Mouse (Mus musculus): ENCODE data around the gene Gcnt1. TPM values are rescaled to one million over a fixed set of nuclear protein-coding genes. Genes with fewer than 3 reads are reported as not detected.
A peak's percentile ranks its signal among the peaks of the same experiment; 100 is the strongest.

Gene Gcnt1
- polyA plus RNA-seq, 1 experiment from 2014 or later = 2.7 TPM

- H3K9me3 ChIP-seq (ENCODE audit: low read length) = no peaks in the 10 kb centered on the region
Observed at GRCm38 (mm10) chr19:17393841-17394591, 21.4 kb upstream of the Gcnt1 start, which contains the start of gene Rfk. Rfk (plus strand) TSS chr19:17394043.

GRCm38 (mm10) chr19:17392866-17393265 is 20.2 kb upstream of the Gcnt1 start:
- Histone ChIP-seq H3K9ac (replicated peaks; ENCODE audit: low read depth) (no peak overlapping the region), H3K4me2 (replicated peaks; ENCODE audit: low read depth, low read length) (peak overlapping the region; percentile 82), H3K9me3 (ENCODE audit: low read length) (no peaks in the 10 kb centered on the region), H3K27ac (ENCODE audit: low read length) (0 out of 2 replicates have a peak overlapping the region, but pooled peaks have one; percentile 1), H3K4me1 (ENCODE audit: insufficient read depth, low read depth, low read length) (no peaks in the 10 kb centered on the region; the same call in 1 of the 2 replicates), H3K27me3 (replicated peaks; ENCODE audit: insufficient read depth, low read length) (no peaks in the 10 kb centered on the region), H3K36me3 (ENCODE audit: insufficient read depth, low read length) (no peaks in the 10 kb centered on the region), H3K4me3 (ENCODE audit: low read depth, low read length) (peak overlapping the region; percentile 87; the same call in 1 of the 2 replicates)
- 7% methylated on average over 3 of the region's 3 CpGs for WGBS
- TF ChIP-seq CTCF (IDR thresholded peaks at IDR 0.05) (no peak), EP300 (IDR thresholded peaks at IDR 0.05) (no peak)
- DNase-seq (ENCODE audit: low spot score) (peak; percentile 20), ATAC-seq (no peak)

More at GRCm38 (mm10) chr19:17393841-17394591, 21.4 kb upstream of the Gcnt1 start, which contains the start of gene Rfk:
- Histone ChIP-seq H3K4me1 (ENCODE audit: insufficient read depth, low read depth, low read length) (no peaks in the 10 kb centered on the region; the same call in 1 of the 2 replicates), H3K9ac (replicated peaks; ENCODE audit: low read depth) (peak within 1 kb of the TSS; percentile 90), H3K27me3 (replicated peaks; ENCODE audit: insufficient read depth, low read length) (no peaks in the 10 kb centered on the region), H3K27ac (ENCODE audit: low read length) (peak within 1 kb of the TSS; percentile 92), H3K4me3 (ENCODE audit: low read depth, low read length) (peak within 1 kb of the TSS; percentile 87), H3K36me3 (ENCODE audit: insufficient read depth, low read length) (no peaks in the 10 kb centered on the region), H3K4me2 (replicated peaks; ENCODE audit: low read depth, low read length) (peak within 1 kb of the TSS; percentile 82)
- peak; percentile 96 for DNase-seq (ENCODE audit: low spot score)
- no peak for TF ChIP-seq EP300 (IDR thresholded peaks at IDR 0.05)
- no peak for TF ChIP-seq CTCF (IDR thresholded peaks at IDR 0.05)
- peak; percentile 98 for ATAC-seq
- under 1% methylated on average over 64 of the region's 83 CpGs for WGBS

GRCm38 (mm10) chr19:17388404-17388803 is 15.8 kb upstream of the Gcnt1 start:
- H3K4me3 ChIP-seq (ENCODE audit: low read depth, low read length) = no peak overlapping the region
- ATAC-seq (no peak), DNase-seq (ENCODE audit: low spot score) (peak; percentile 85)
- no peak overlapping the region for H3K4me2 ChIP-seq (replicated peaks; ENCODE audit: low read depth, low read length)
- no peaks in the 10 kb centered on the region for H3K27me3 ChIP-seq (replicated peaks; ENCODE audit: insufficient read depth, low read length)
- no peak overlapping the region for H3K27ac ChIP-seq (ENCODE audit: low read length)
- no peaks in the 10 kb centered on the region for H3K36me3 ChIP-seq (ENCODE audit: insufficient read depth, low read length)
- H3K9me3 ChIP-seq (ENCODE audit: low read length) = no peaks in the 10 kb centered on the region
- TF ChIP-seq EP300 (IDR thresholded peaks at IDR 0.05) (no peak), CTCF (IDR thresholded peaks at IDR 0.05) (peak; percentile 74)
- H3K4me1 ChIP-seq (ENCODE audit: insufficient read depth, low read depth, low read length) = no peaks in the 10 kb centered on the region; the same call in 1 of the 2 replicates
- no peak overlapping the region for H3K9ac ChIP-seq (replicated peaks; ENCODE audit: low read depth)
- WGBS = 10% methylated on average over 2 of the region's 2 CpGs

- no peak overlapping the region for H3K4me3 ChIP-seq (ENCODE audit: low read depth, low read length)
- no peak for DNase-seq (ENCODE audit: low spot score)
- WGBS = 58% methylated on average over 6 of the region's 6 CpGs
- no peak overlapping the region for H3K9ac ChIP-seq (replicated peaks; ENCODE audit: low read depth)
- no peaks in the 10 kb centered on the region for H3K27me3 ChIP-seq (replicated peaks; ENCODE audit: insufficient read depth, low read length)
- ATAC-seq = no peak
- H3K9me3 ChIP-seq (ENCODE audit: low read length) = no peaks in the 10 kb centered on the region
- no peaks in the 10 kb centered on the region for H3K36me3 ChIP-seq (ENCODE audit: insufficient read depth, low read length)
- H3K27ac ChIP-seq (ENCODE audit: low read length) = no peak overlapping the region
- H3K4me1 ChIP-seq (ENCODE audit: insufficient read depth, low read depth, low read length) = no peaks in the 10 kb centered on the region
- H3K4me2 ChIP-seq (replicated peaks; ENCODE audit: low read depth, low read length) = no peak overlapping the region
- TF ChIP-seq CTCF (IDR thresholded peaks at IDR 0.05) (no peak), EP300 (IDR thresholded peaks at IDR 0.05) (no peak)
Observed at GRCm38 (mm10) chr19:17386424-17386823, 13.8 kb upstream of the Gcnt1 start.

GRCm38 (mm10) chr19:17385426-17385825 is 12.8 kb upstream of the Gcnt1 start:
- Histone ChIP-seq H3K27ac (ENCODE audit: low read length) (no peak overlapping the region), H3K4me1 (ENCODE audit: insufficient read depth, low read depth, low read length) (no peaks in the 10 kb centered on the region), H3K4me2 (replicated peaks; ENCODE audit: low read depth, low read length) (no peak overlapping the region), H3K36me3 (ENCODE audit: insufficient read depth, low read length) (no peaks in the 10 kb centered on the region), H3K9ac (replicated peaks; ENCODE audit: low read depth) (no peak overlapping the region), H3K9me3 (ENCODE audit: low read length) (no peaks in the 10 kb centered on the region), H3K4me3 (ENCODE audit: low read depth, low read length) (no peak overlapping the region), H3K27me3 (replicated peaks; ENCODE audit: insufficient read depth, low read length) (no peaks in the 10 kb centered on the region)
- WGBS = 56% methylated on average over 1 of the region's 1 CpGs
- no peak for TF ChIP-seq EP300 (IDR thresholded peaks at IDR 0.05)
- no peak for TF ChIP-seq CTCF (IDR thresholded peaks at IDR 0.05)
- ATAC-seq (no peak), DNase-seq (ENCODE audit: low spot score) (no peak)

GRCm38 (mm10) chr19:17385022-17385421 is 12.4 kb upstream of the Gcnt1 start:
- 89% methylated on average over 4 of the region's 4 CpGs for WGBS
- Histone ChIP-seq H3K4me3 (ENCODE audit: low read depth, low read length) (no peak overlapping the region), H3K9me3 (ENCODE audit: low read length) (no peaks in the 10 kb centered on the region), H3K36me3 (ENCODE audit: insufficient read depth, low read length) (no peaks in the 10 kb centered on the region), H3K9ac (replicated peaks; ENCODE audit: low read depth) (no peak overlapping the region), H3K4me2 (replicated peaks; ENCODE audit: low read depth, low read length) (no peak overlapping the region), H3K4me1 (ENCODE audit: insufficient read depth, low read depth, low read length) (no peaks in the 10 kb centered on the region), H3K27ac (ENCODE audit: low read length) (no peak overlapping the region), H3K27me3 (replicated peaks; ENCODE audit: insufficient read depth, low read length) (no peaks in the 10 kb centered on the region)
- no peak for ATAC-seq
- TF ChIP-seq CTCF (IDR thresholded peaks at IDR 0.05) = no peak
- no peak for TF ChIP-seq EP300 (IDR thresholded peaks at IDR 0.05)
- no peak for DNase-seq (ENCODE audit: low spot score)
